22 mouse cellular contexts compared by ENCODE assay signal in genomic region chr8:127144562-127144961, GRCm38 (mm10).
DNase-seq lines count a peak whose midpoint lies in the region; ATAC-seq and TF ChIP-seq lines count a peak whose summit lies in the region.
"Had no signal": no experiment of that assay in that cellular context is flagged by ENCODE, and none has a peak within 500 bp of the region (broad histone marks: within the 10 kb centered on the region; RNA-seq: fewer than 3 reads in every experiment).

No protein-coding gene starts in this region.

- DNase-seq in embryonic facial prominence, embryonic 10.5 days (ENCODE audit: low spot score) = no peak
- peak; percentile 17 for DNase-seq in lung, postnatal 0 days (ENCODE audit: low spot score)
- no peak for DNase-seq in lung, postnatal 10 days
- no peak for DNase-seq in liver, embryonic 14.5 days (ENCODE audit: low read depth in 3 of 3, low spot score in 3 of 3)
- DNase-seq in stomach, postnatal 0 days (ENCODE audit: low spot score) = peak; percentile 34
- no peak for DNase-seq in left cerebral cortex, adult 18-20 months (ENCODE audit: low spot score in 2 of 2)
- no peak for DNase-seq in left cerebral cortex, adult 9 months (ENCODE audit: low spot score in 2 of 2)
- DNase-seq: adrenal gland, postnatal 10 days; cerebellum, adult 9-11 months; gastrocnemius, postnatal 36 days; heart, postnatal 10 days; kidney, postnatal 4 days; right cerebral cortex, postnatal 14 days had no signal

- H3K9me3 ChIP-seq in embryonic facial prominence, embryonic 13.5 days = no peaks in the 10 kb centered on the region
- no peaks in the 10 kb centered on the region for H3K9me3 ChIP-seq in embryonic facial prominence, embryonic 10.5 days
- H3K9me3 ChIP-seq in lung, postnatal 0 days (ENCODE audit: low read length) = no peaks in the 10 kb centered on the region
- no peaks in the 10 kb centered on the region for H3K9me3 ChIP-seq in liver, embryonic 14.5 days (ENCODE audit: control insufficient read depth, low read length)
- no peaks in the 10 kb centered on the region for H3K9me3 ChIP-seq in stomach, postnatal 0 days (ENCODE audit: control insufficient read depth, low read length)
- H3K9me3 ChIP-seq: heart, embryonic 10.5 days; limb, embryonic 15.5 days; midbrain, embryonic 13.5 days; neural tube, embryonic 15.5 days had no signal

- TF ChIP-seq CTCF in lung, postnatal 0 days (IDR thresholded peaks at IDR 0.05) = no peak
- no peak for TF ChIP-seq CTCF in liver, embryonic 14.5 days (IDR thresholded peaks at IDR 0.05; ENCODE audit: low read depth)
- TF ChIP-seq CTCF in stomach, postnatal 0 days (IDR thresholded peaks at IDR 0.05; ENCODE audit: low read depth) = no peak

- WGBS in embryonic facial prominence, embryonic 13.5 days = 48% methylated on average over 4 of the region's 4 CpGs
- WGBS in embryonic facial prominence, embryonic 10.5 days = 64% methylated on average over 4 of the region's 4 CpGs
- WGBS in lung, postnatal 0 days = 20% methylated on average over 4 of the region's 4 CpGs
- WGBS in liver, embryonic 14.5 days (ENCODE audit: insufficient replicate concordance) = 19% methylated on average over 4 of the region's 4 CpGs
- WGBS in stomach, postnatal 0 days = 32% methylated on average over 4 of the region's 4 CpGs

- H3K27me3 ChIP-seq in embryonic facial prominence, embryonic 13.5 days = no peaks in the 10 kb centered on the region
- no peaks in the 10 kb centered on the region for H3K27me3 ChIP-seq in embryonic facial prominence, embryonic 10.5 days (replicated peaks; ENCODE audit: low read depth, poor library complexity, severe bottlenecking)
- no peaks in the 10 kb centered on the region for H3K27me3 ChIP-seq in lung, postnatal 0 days (replicated peaks; ENCODE audit: insufficient read depth, low read length)
- H3K27me3 ChIP-seq in liver, embryonic 14.5 days (ENCODE audit: control insufficient read depth, insufficient read depth, low read length) = no peaks in the 10 kb centered on the region
- no peaks in the 10 kb centered on the region for H3K27me3 ChIP-seq in stomach, postnatal 0 days (ENCODE audit: control insufficient read depth, insufficient read depth, low read length)
- H3K27me3 ChIP-seq: limb, embryonic 15.5 days; midbrain, embryonic 13.5 days; neural tube, embryonic 15.5 days; Patski had no signal

- no peak for TF ChIP-seq EP300 in lung, postnatal 0 days (IDR thresholded peaks at IDR 0.05)
- no peak for TF ChIP-seq EP300 in liver, embryonic 14.5 days (IDR thresholded peaks at IDR 0.05; ENCODE audit: low read depth)
- TF ChIP-seq EP300 in stomach, postnatal 0 days (optimal IDR thresholded peaks at IDR 0.05) = no peak

- H3K4me2 ChIP-seq in embryonic facial prominence, embryonic 13.5 days = no peak overlapping the region; the same call in 1 of the 2 replicates
- no peak overlapping the region for H3K4me2 ChIP-seq in lung, postnatal 0 days (replicated peaks; ENCODE audit: low read depth, low read length)
- 0 out of 2 replicates have a peak overlapping the region, but pooled peaks have one; percentile 8 for H3K4me2 ChIP-seq in liver, embryonic 14.5 days (ENCODE audit: low read depth)
- no peak overlapping the region for H3K4me2 ChIP-seq in stomach, postnatal 0 days (replicated peaks; ENCODE audit: low read depth)
- H3K4me2 ChIP-seq: hindbrain, embryonic 14.5 days; limb, embryonic 15.5 days; midbrain, embryonic 13.5 days; neural tube, embryonic 15.5 days had no signal

- H3K4me3 ChIP-seq in embryonic facial prominence, embryonic 13.5 days = no peak overlapping the region
- no peak overlapping the region for H3K4me3 ChIP-seq in embryonic facial prominence, embryonic 10.5 days
- H3K4me3 ChIP-seq in lung, postnatal 0 days (ENCODE audit: low read depth, low read length) = no peak overlapping the region
- H3K4me3 ChIP-seq in liver, embryonic 14.5 days (ENCODE audit: insufficient read depth in 1 of 2, low read depth in 2 of 2, low read length in 2 of 2) = no peak overlapping the region
- H3K4me3 ChIP-seq in stomach, postnatal 0 days (ENCODE audit: low read depth, low read length) = no peak overlapping the region
- H3K4me3 ChIP-seq: heart, embryonic 10.5 days; limb, embryonic 15.5 days; midbrain, embryonic 13.5 days; neural tube, embryonic 15.5 days had no signal

- H3K36me3 ChIP-seq in embryonic facial prominence, embryonic 13.5 days = no peaks in the 10 kb centered on the region
- no peaks in the 10 kb centered on the region for H3K36me3 ChIP-seq in embryonic facial prominence, embryonic 10.5 days (replicated peaks)
- no peaks in the 10 kb centered on the region for H3K36me3 ChIP-seq in lung, postnatal 0 days (ENCODE audit: insufficient read depth, low read length)
- H3K36me3 ChIP-seq in liver, embryonic 14.5 days (replicated peaks; ENCODE audit: control insufficient read depth, insufficient read depth, low read depth) = no peaks in the 10 kb centered on the region
- H3K36me3 ChIP-seq in stomach, postnatal 0 days (ENCODE audit: control insufficient read depth, insufficient read depth, low read length) = no peaks in the 10 kb centered on the region
- H3K36me3 ChIP-seq: heart, embryonic 10.5 days; limb, embryonic 15.5 days; midbrain, embryonic 13.5 days; neural tube, embryonic 15.5 days had no signal

- ATAC-seq in embryonic facial prominence, embryonic 13.5 days (ENCODE audit: insufficient number of reproducible peaks, insufficient read depth, low FRiP score, low TSS enrichment, low read depth) = no peak
- no peak for ATAC-seq in lung, postnatal 0 days
- ATAC-seq in liver, embryonic 14.5 days (ENCODE audit: insufficient read depth) = peak; percentile 54; the same call in 1 of the 2 replicates
- peak; percentile 76 for ATAC-seq in stomach, postnatal 0 days (ENCODE audit: low FRiP score, low TSS enrichment)
- ATAC-seq: CD4-positive, CD25-positive, alpha-beta regulatory T cell, adult 4 months; forebrain, embryonic 16.5 days; midbrain, embryonic 13.5 days; Patski had no signal

- H3K4me1 ChIP-seq in embryonic facial prominence, embryonic 13.5 days = peaks cover 41% of the 10 kb centered on the region
- H3K4me1 ChIP-seq in embryonic facial prominence, embryonic 10.5 days = peaks cover 44% of the 10 kb centered on the region
- H3K4me1 ChIP-seq in lung, postnatal 0 days (ENCODE audit: insufficient read depth, low read depth, low read length) = peaks cover 24% of the 10 kb centered on the region; the same call in 1 of the 2 replicates
- H3K4me1 ChIP-seq in liver, embryonic 14.5 days (replicated peaks; ENCODE audit: control insufficient read depth in 2 of 2, insufficient read depth in 2 of 2, low read length in 1 of 2) = peaks cover 5 to 25% of the 10 kb centered on the region in 2 experiments
- H3K4me1 ChIP-seq in stomach, postnatal 0 days (replicated peaks; ENCODE audit: control insufficient read depth, insufficient read depth) = peaks cover 5% of the 10 kb centered on the region; the same call in 1 of the 2 replicates

- H3K9ac ChIP-seq in embryonic facial prominence, embryonic 13.5 days = no peak overlapping the region
- H3K9ac ChIP-seq in lung, postnatal 0 days (replicated peaks; ENCODE audit: low read depth) = no peak overlapping the region
- no peak overlapping the region for H3K9ac ChIP-seq in liver, embryonic 14.5 days (replicated peaks)
- no peak overlapping the region for H3K9ac ChIP-seq in stomach, postnatal 0 days (ENCODE audit: low read length)
- H3K9ac ChIP-seq: hindbrain, embryonic 14.5 days; limb, embryonic 15.5 days; midbrain, embryonic 13.5 days; neural tube, embryonic 15.5 days had no signal

- peak overlapping the region; percentile 62; the same call in 1 of the 2 replicates for H3K27ac ChIP-seq in embryonic facial prominence, embryonic 13.5 days
- no peak overlapping the region for H3K27ac ChIP-seq in embryonic facial prominence, embryonic 10.5 days (replicated peaks)
- H3K27ac ChIP-seq in lung, postnatal 0 days (ENCODE audit: low read length) = 0 out of 2 replicates have a peak overlapping the region, but pooled peaks have one; percentile 3
- H3K27ac ChIP-seq in liver, embryonic 14.5 days = no peak overlapping the region
- peak overlapping the region; percentile 42 for H3K27ac ChIP-seq in stomach, postnatal 0 days (replicated peaks)
- H3K27ac ChIP-seq: heart, embryonic 10.5 days; hindbrain, embryonic 14.5 days; midbrain, embryonic 13.5 days; neural tube, embryonic 15.5 days had no signal

Comparison
In these comparisons a context has a peak if more than half of its experiments do, and no peak if none do; other contexts are left out.
1. H3K27ac ChIP-seq: peak in embryonic facial prominence, embryonic 13.5 days (single experiment), lung, postnatal 0 days (single experiment) and stomach, postnatal 0 days (single experiment); none in embryonic facial prominence, embryonic 10.5 days (single experiment) and liver, embryonic 14.5 days (single experiment).
2. DNase-seq: peak in lung, postnatal 0 days (single experiment) and stomach, postnatal 0 days (single experiment); none in embryonic facial prominence, embryonic 10.5 days (single experiment), lung, postnatal 10 days (single experiment), liver, embryonic 14.5 days (0 of 3), left cerebral cortex, adult 18-20 months (0 of 2) and left cerebral cortex, adult 9 months (0 of 2).
3. ATAC-seq: peak in liver, embryonic 14.5 days (single experiment) and stomach, postnatal 0 days (single experiment); none in embryonic facial prominence, embryonic 13.5 days (single experiment) and lung, postnatal 0 days (single experiment).